Mouse (Mus musculus) liver, postnatal 0 days (tissue): ENCODE data around the gene Tmem178.

Experiments used
- CTCF ChIP-seq: sonication (generic); IDR thresholded peaks from 2 replicates; pipeline ENCODE4 v1.5.1; 2016; ENCODE audit warnings: antibody characterized with exemption, low read depth
- EP300 ChIP-seq: IDR thresholded peaks from 2 replicates; pipeline ENCODE4 v1.6.1; 2016; ENCODE audit warnings: antibody characterized with exemption, low read depth, mild to moderate bottlenecking

GRCm38 (mm10) chr17:80921286-80922134 is 22.9 kb upstream of the Tmem178 start:
- TF ChIP-seq CTCF (no peak), EP300 (no peak)
